Mouse (Mus musculus) frontal cortex, postnatal 25 days (tissue): ENCODE measurements around the gene Ndufaf2.
A peak's percentile ranks its signal among the peaks of the same experiment; 100 is the strongest.

Experiments
- DNase-seq, 2 experiments: peaks; one replicate each; pipeline ENCODE4 v3.0.0; 2022; ENCODE audit warnings: low spot score in 2 of 2

The Ndufaf2 gene

GRCm38 (mm10) chr13:108158465-108159240 is at the start of gene Ndufaf2, which contains the start of gene Ercc8:
Gene Ndufaf2 (minus strand): TSS chr13:108158623.
Gene Ercc8 (plus strand): TSS chr13:108158731.
- DNase-seq = peak; percentile 96 to 98

DNA sequence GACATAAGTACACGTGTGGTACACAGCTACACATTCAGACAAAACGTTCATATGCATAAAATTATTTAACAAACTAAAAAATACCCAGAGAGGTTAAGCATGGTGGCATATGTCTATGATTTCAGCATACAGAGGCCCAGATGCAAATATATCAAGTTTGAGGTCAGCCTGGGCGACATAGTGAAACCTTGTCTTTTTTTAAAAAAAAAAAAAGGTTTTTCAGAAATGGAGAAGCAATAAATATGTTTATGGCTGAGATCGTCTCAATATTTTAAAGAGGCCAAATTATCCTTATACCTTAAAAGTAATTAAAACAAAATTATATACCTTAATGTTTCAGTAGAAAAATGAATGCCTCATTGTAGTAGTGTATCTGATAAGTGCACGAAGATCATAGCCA is 49.7 kb upstream of the Ndufaf2 start:
- no peak for DNase-seq

DNA sequence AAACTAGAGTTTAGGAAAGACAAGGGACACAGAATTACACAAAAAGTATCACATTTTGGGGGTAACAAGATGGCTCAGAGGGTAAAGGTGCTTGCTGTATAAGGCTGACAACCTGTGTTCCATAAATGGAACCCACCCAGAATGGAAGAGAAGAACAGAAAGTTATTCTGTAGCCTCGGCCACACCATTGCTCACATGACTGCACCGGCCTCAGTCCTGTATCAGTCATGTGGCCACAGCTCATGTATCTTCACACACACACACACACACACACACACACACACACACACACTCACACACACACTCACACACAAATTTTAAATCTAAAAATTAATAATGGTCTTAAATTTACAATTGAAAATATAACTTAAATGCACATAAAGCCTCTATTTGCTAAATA is 49.0 kb upstream of the Ndufaf2 start:
- DNase-seq = no peak

DNA sequence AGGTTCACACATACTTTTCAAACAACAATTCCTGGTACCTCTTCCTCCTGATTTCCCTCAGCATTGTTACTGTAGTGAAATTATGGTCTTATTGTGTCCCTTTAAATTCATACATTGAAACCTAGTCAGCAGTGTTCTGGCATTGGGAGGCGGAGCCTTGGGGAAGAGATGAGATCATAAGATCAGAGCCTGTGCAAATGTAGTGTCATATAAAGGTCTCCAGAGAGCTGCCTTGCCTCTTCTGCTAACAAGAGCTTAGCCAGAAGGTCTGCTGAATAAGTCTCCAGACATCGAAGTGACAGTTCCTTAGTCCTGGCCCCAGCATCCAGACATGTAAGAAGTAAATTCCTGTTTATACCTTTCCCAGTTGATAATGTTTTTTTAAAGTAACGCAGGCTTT is 46.4 kb upstream of the Ndufaf2 start:
- no peak for DNase-seq

- no peak for DNase-seq
Observed at GRCm38 (mm10) chr13:108195474-108195873, 37.1 kb upstream of the Ndufaf2 start.

- DNase-seq = peak; percentile 15 to 31
Observed at GRCm38 (mm10) chr13:108191074-108191720, 32.8 kb upstream of the Ndufaf2 start.

DNA sequence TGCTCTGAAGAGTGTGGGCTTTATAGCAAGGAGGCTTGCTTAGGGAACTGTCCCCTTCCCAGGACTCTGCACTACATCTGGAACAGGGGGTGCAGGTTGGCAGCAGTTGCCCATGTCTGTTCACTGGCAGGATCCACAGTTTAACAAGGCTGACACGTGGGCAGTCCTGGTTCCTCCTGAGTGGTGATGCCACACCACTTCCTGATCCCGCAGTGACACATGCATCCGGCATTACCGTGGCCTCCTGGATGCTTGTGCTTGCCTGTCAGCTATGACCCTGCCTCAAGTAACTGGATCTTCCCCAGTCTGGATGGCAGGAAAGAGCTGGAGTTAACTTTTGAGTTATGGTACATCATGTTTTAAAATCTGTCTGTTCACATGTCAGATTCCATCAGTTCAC is 29.6 kb upstream of the Ndufaf2 start:
- no peak for DNase-seq

DNA sequence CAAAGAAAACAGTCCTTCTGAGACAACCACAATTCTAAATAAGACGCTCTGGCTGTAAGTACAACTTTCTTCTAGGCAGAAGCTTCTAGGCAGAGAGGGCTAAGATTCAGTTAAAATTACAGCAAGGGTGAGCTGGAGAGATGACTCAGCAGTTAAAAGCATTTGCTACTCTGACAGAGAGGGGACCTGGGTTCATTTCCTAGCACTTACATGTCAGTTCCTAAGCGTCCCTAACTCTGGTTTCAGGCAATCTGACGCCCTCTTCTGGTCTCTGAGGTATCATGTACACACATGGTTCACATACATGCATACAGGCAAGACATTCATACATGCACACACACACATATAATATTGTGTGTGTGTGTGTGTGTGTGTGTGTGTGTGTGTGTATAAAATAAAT is 27.1 kb upstream of the Ndufaf2 start:
- DNase-seq = no peak

- no peak for DNase-seq
Observed at GRCm38 (mm10) chr13:108184743-108185255, 26.4 kb upstream of the Ndufaf2 start.

GRCm38 (mm10) chr13:108180821-108181220 is 22.4 kb upstream of the Ndufaf2 start:
- DNase-seq = no peak

DNA sequence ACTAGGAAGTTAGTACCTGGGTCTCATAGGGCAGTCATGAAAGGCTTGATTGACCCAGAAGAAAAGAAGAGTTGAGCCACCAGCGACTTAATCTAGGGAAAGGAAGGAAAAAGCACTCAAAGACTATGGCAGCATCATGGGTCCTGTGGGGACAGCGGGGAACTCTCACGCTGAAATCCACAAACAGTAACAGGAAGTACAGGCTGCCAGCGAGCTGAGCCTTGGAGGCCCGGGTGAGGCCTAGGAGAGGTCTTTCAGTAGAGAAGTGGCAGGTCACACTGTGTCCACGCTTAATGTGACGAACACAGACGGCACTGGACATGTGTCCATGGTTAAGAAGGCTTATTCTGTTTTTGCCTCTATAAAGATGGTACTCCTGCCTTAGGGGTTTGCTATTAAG is 21.2 kb upstream of the Ndufaf2 start:
- DNase-seq = no peak

DNA sequence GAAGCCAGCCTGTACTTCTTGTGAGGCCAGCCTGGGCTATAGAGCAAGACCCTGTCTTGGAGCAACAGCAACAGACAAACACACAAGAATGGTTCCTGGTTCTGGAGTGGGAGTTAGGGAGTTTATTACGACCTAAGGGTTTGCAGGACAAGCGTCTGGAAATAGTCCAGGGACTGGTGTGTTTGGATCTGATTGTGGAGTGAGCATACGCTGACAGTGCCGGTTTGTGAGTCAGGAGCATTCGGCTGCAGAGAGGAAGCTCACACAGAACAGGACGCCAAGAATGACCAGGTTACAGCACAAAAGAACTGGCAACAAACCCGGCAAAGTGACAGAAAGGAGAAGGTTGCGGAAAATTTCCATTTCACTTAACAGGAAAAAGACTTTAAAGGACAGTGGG is 12.1 kb upstream of the Ndufaf2 start:
- no peak for DNase-seq

DNA sequence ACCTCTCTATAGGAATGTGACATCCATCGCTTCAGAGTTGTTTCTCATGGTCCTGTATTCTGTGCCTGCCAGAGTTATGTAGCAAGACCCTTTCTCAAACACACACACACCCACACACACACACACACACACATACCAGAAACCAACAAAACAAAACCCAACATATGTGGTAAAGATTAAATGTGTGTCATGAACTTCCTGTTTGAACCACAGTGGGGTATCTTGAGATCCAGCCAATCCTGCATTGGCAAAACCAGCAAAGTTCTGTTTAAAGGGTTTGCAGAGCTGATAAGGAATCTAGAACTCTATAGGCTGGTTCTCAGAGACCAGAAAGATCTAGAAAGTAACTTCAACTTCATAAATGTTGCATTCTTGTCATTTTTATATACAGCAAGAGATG is 11.6 kb upstream of the Ndufaf2 start:
- DNase-seq = no peak

DNA sequence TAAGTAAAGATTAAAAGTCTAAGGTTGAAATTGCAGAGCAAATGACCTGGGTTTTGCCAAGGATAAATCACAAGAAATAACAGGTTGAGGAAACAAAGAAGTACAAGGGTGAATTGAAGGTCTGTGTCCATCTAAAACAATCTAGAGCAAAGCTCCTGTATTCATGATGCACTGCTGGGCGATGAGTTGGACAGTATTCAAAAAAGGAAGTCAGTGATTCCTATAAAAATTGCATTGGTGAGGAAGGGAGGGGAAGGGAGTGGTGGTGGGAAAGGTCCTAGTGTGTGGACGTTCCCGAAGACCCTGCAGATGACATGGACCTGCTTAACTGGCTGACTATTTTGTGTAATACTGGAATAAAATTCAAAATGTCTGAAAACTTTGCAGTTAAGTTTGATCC is 6.2 kb upstream of the Ndufaf2 start:
- DNase-seq = no peak

- DNase-seq = no peak
Observed at GRCm38 (mm10) chr13:108163912-108164311, 5.5 kb upstream of the Ndufaf2 start.

DNA sequence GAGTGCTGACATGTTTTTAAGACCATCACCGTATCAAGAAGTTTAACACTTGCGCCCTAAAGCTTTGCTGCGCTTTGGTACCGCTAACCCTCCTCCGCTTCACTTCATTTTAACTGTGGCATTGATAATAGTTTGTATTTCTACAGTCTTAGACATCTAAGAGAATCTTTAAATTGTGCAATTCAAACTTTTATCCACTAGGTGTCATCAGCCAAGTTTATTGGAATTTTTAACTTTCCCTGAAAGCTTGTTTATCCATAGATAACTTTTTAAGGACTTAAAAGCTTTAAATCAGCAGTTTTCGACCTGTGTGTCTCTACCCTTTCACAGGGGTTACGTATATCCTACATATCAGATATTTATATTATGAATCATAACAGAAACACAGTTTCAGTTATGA is 1.5 kb upstream of the Ndufaf2 start:
- no peak for DNase-seq

GRCm38 (mm10) chr13:108159241-108159575 is 785 bp upstream of the Ndufaf2 start:
- no peak for DNase-seq

- DNase-seq = no peak
Observed at GRCm38 (mm10) chr13:108157732-108158464, 525 bp downstream of the Ndufaf2 start.

- no peak for DNase-seq
Observed at GRCm38 (mm10) chr13:108157156-108157555, 1.3 kb downstream of the Ndufaf2 start.

DNA sequence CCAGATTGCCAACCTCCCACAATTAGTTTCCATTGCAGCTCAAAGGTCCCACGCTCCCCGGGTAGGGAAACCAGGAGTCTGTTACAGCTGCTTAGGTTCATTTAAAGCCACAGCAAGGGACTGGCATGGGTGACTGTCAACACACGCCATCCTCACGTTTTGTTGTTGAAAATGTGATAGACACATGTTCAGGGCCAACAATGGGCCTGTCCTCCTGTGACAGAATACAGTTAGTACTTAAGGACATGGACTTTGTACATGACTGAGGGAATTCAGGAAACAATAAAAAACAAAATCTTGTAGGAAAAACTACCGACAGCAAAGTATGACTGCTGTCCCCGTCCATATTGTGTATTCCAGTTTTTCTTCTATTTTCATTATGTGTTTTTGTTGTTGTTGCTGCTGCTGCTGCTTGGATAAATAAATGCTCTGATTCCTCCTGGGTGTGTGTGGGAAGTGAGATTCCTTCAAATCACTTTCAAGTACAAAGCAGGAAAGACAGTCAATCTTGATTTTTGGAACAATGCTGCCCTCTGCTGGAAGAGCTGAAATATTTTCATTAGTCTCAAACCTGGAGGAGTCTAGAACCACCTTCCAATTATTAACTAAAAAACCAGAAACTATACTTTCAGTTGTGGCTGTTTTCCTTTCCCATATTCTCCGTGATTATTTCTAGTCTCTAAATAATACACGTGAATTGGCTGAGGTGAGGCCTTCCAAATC is 5.6 kb downstream of the Ndufaf2 start:
- DNase-seq = no peak

DNA sequence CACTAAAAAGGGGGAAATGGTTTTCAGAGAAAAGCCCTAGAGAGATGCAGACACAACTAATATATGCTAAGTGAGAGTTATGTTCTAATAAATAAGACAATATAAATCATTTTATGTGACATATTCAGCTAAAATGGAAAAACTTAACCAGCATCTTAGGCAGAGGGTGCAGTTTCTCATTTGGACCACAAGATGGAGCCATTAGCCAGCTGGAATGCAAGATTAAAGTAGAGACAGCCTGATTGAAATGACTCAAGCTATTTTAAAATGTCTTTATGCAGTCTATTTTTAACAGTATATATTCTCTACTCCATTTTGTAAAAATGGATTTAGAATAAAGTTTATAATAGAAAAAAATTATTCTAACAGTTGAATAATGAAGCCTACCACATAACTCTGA is 6.6 kb downstream of the Ndufaf2 start:
- DNase-seq = no peak

DNA sequence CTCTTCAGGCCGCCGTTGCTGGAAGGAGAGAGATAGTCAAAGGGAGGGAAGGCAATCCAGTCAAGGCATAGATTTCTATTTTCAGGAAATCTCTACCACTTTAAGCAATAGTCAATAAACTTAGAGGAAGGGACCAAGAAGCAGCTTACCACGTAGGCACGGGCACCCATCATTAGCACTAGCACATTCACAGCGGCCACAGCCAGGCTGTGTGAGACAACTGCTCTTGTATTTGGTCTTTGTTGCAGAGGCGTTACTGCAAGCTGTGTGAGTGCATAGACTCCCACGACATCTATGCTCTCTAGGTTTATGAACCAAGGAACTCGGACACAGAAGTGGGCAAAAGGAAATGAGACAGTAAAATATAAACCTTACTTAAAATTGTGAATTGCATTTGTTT is 14.3 kb downstream of the Ndufaf2 start:
- no peak for DNase-seq
